Mouse (Mus musculus): ENCODE measurements around the gene Abat. TPM values are rescaled to one million over a fixed set of nuclear protein-coding genes. Genes with fewer than 3 reads are reported as not detected.

The Abat gene
- polyA plus RNA-seq, 2 experiments, result 19.1 to 23.2 TPM

DNA sequence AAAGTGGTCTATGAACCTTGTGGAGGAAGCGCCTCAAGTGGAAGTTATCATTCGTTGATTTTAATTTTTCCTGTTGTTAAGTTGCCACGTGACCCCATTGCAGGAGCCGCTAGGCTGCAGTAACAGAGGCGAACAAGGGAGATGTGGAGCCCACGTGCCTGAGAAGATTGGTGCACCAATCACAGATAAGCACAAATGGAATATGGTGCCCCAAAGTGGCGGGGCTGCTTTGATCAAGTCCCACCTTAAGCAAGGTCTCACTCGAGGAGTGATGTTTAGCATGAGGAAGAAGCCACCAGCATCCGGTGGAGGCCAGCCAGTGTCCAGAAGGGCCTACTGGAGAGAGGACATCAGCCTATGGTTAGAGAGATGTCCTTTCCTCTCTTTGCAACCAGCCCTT lies 19.2 kb downstream of the Abat start:
- Histone ChIP-seq H3K4me3 (replicated peaks; ENCODE audit: low read length) (no peak overlapping the region), H3K4me2 (replicated peaks; ENCODE audit: low read depth, low read length, severe bottlenecking) (no peak overlapping the region), H3K27me3 (ENCODE audit: control insufficient read depth, insufficient read depth, low read length) (no peaks in the 10 kb centered on the region), H3K9me3 (ENCODE audit: control insufficient read depth, low read length) (no peaks in the 10 kb centered on the region), H3K36me3 (ENCODE audit: control insufficient read depth, insufficient read depth, low read length) (peaks cover 3% of the 10 kb centered on the region; the same call in 1 of the 2 replicates), H3K27ac (replicated peaks; ENCODE audit: low read depth, low read length) (no peak overlapping the region), H3K9ac (ENCODE audit: low read depth, low read length, severe bottlenecking) (no peak overlapping the region), H3K4me1 (ENCODE audit: control insufficient read depth, insufficient read depth, low read length) (peaks cover 7% of the 10 kb centered on the region)
- WGBS, result 89% methylated on average over 9 of the region's 9 CpGs
- no peak for TF ChIP-seq POLR2A (IDR thresholded peaks at IDR 0.05; ENCODE audit: borderline replicate concordance, extremely low read depth, insufficient read depth, insufficient read length)
- DNase-seq (ENCODE audit: low spot score) (no peak), ATAC-seq (ENCODE audit: low FRiP score, low read depth) (no peak)

- no peak for TF ChIP-seq POLR2A (IDR thresholded peaks at IDR 0.05; ENCODE audit: borderline replicate concordance, extremely low read depth, insufficient read depth, insufficient read length)
- H3K9ac ChIP-seq (ENCODE audit: low read depth, low read length, severe bottlenecking), result no peak overlapping the region
- H3K27ac ChIP-seq (replicated peaks; ENCODE audit: low read depth, low read length), result no peak overlapping the region
- H3K36me3 ChIP-seq (ENCODE audit: control insufficient read depth, insufficient read depth, low read length), result peaks cover 3% of the 10 kb centered on the region; the same call in 1 of the 2 replicates
- 75% methylated on average over 7 of the region's 7 CpGs for WGBS
- no peak for DNase-seq (ENCODE audit: low spot score)
- no peak overlapping the region for H3K4me3 ChIP-seq (replicated peaks; ENCODE audit: low read length)
- no peaks in the 10 kb centered on the region for H3K9me3 ChIP-seq (ENCODE audit: control insufficient read depth, low read length)
- no peak for ATAC-seq (ENCODE audit: low FRiP score, low read depth)
- no peak overlapping the region for H3K4me2 ChIP-seq (replicated peaks; ENCODE audit: low read depth, low read length, severe bottlenecking)
- H3K27me3 ChIP-seq (ENCODE audit: control insufficient read depth, insufficient read depth, low read length), result no peaks in the 10 kb centered on the region
- H3K4me1 ChIP-seq (ENCODE audit: control insufficient read depth, insufficient read depth, low read length), result peaks cover 7% of the 10 kb centered on the region
These were observed 19.7 kb downstream of the Abat start for GRCm38 (mm10) chr16:8532894-8533293.

DNA sequence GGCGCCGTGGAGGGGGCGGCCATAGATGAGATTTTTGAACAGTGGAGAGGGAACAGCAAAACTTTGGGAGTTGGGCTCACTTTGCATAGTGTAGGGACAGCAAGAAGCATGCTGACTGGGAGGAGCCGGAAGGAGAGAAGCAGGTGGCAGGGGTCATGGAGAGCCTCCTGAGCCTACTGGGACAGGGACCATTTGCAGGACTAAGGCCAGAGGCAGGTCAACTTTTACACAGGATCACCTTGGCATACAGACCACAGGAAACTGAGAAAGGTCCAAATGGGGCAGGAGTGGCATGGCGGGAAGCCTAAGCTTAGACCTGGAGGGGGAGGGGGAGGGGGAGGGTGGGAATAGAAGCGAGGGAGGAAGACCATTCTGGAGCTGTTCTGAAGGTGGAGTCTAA lies 20.2 kb downstream of the Abat start:
- no peaks in the 10 kb centered on the region for H3K27me3 ChIP-seq (ENCODE audit: control insufficient read depth, insufficient read depth, low read length)
- 92% methylated on average over 6 of the region's 6 CpGs for WGBS
- no peak for DNase-seq (ENCODE audit: low spot score)
- no peaks in the 10 kb centered on the region for H3K9me3 ChIP-seq (ENCODE audit: control insufficient read depth, low read length)
- no peak overlapping the region for H3K4me2 ChIP-seq (replicated peaks; ENCODE audit: low read depth, low read length, severe bottlenecking)
- no peak overlapping the region for H3K9ac ChIP-seq (ENCODE audit: low read depth, low read length, severe bottlenecking)
- H3K36me3 ChIP-seq (ENCODE audit: control insufficient read depth, insufficient read depth, low read length), result peaks cover 3% of the 10 kb centered on the region; the same call in 1 of the 2 replicates
- no peak for TF ChIP-seq POLR2A (IDR thresholded peaks at IDR 0.05; ENCODE audit: borderline replicate concordance, extremely low read depth, insufficient read depth, insufficient read length)
- H3K4me1 ChIP-seq (ENCODE audit: control insufficient read depth, insufficient read depth, low read length), result peaks cover 7% of the 10 kb centered on the region
- no peak for ATAC-seq (ENCODE audit: low FRiP score, low read depth)
- no peak overlapping the region for H3K27ac ChIP-seq (replicated peaks; ENCODE audit: low read depth, low read length)
- no peak overlapping the region for H3K4me3 ChIP-seq (replicated peaks; ENCODE audit: low read length)

GRCm38 (mm10) chr16:8534466-8535200 lies 21.4 kb downstream of the Abat start:
- no peak overlapping the region for H3K4me3 ChIP-seq (replicated peaks; ENCODE audit: low read length)
- ATAC-seq (ENCODE audit: low FRiP score, low read depth) (no peak), DNase-seq (ENCODE audit: low spot score) (no peak)
- no peak overlapping the region for H3K27ac ChIP-seq (replicated peaks; ENCODE audit: low read depth, low read length)
- H3K9ac ChIP-seq (ENCODE audit: low read depth, low read length, severe bottlenecking), result no peak overlapping the region
- 88% methylated on average over 11 of the region's 11 CpGs for WGBS
- H3K36me3 ChIP-seq (ENCODE audit: control insufficient read depth, insufficient read depth, low read length), result peaks cover 3% of the 10 kb centered on the region; the same call in 1 of the 2 replicates
- no peak for TF ChIP-seq POLR2A (IDR thresholded peaks at IDR 0.05; ENCODE audit: borderline replicate concordance, extremely low read depth, insufficient read depth, insufficient read length)
- H3K4me1 ChIP-seq (ENCODE audit: control insufficient read depth, insufficient read depth, low read length), result peaks cover 5% of the 10 kb centered on the region
- H3K27me3 ChIP-seq (ENCODE audit: control insufficient read depth, insufficient read depth, low read length), result no peaks in the 10 kb centered on the region
- H3K9me3 ChIP-seq (ENCODE audit: control insufficient read depth, low read length), result no peaks in the 10 kb centered on the region
- H3K4me2 ChIP-seq (replicated peaks; ENCODE audit: low read depth, low read length, severe bottlenecking), result no peak overlapping the region

DNA sequence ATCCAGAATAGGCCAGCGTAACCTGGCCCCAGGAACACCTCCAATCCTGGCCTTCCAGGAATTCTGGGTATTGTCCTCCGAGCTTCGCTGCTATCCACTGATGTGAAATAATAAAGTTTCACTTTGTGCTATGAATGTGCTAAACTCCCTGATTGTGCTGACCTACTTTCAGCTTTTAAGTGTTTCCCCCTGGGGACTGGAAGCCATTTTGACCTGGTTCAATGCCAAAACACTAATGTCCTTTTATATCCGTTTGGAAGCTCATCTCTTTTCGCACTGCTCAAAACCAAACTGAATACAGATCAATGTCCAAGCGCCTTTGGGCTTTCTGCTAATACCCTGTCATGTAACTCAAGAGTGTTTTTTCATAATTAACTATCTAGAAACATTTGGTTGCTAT lies 22.2 kb downstream of the Abat start:
- DNase-seq (ENCODE audit: low spot score) (no peak), ATAC-seq (ENCODE audit: low FRiP score, low read depth) (no peak)
- no peak for TF ChIP-seq POLR2A (IDR thresholded peaks at IDR 0.05; ENCODE audit: borderline replicate concordance, extremely low read depth, insufficient read depth, insufficient read length)
- no peak overlapping the region for H3K4me3 ChIP-seq (replicated peaks; ENCODE audit: low read length)
- H3K9ac ChIP-seq (ENCODE audit: low read depth, low read length, severe bottlenecking), result no peak overlapping the region
- H3K27me3 ChIP-seq (ENCODE audit: control insufficient read depth, insufficient read depth, low read length), result no peaks in the 10 kb centered on the region
- H3K27ac ChIP-seq (replicated peaks; ENCODE audit: low read depth, low read length), result no peak overlapping the region
- H3K4me1 ChIP-seq (ENCODE audit: control insufficient read depth, insufficient read depth, low read length), result no peaks in the 10 kb centered on the region; the same call in 1 of the 2 replicates
- H3K36me3 ChIP-seq (ENCODE audit: control insufficient read depth, insufficient read depth, low read length), result peaks cover 3% of the 10 kb centered on the region; the same call in 1 of the 2 replicates
- WGBS, result 89% methylated on average over 6 of the region's 6 CpGs
- no peak overlapping the region for H3K4me2 ChIP-seq (replicated peaks; ENCODE audit: low read depth, low read length, severe bottlenecking)
- H3K9me3 ChIP-seq (ENCODE audit: control insufficient read depth, low read length), result no peaks in the 10 kb centered on the region

Data from limb, embryonic 14.5 days (tissue).